Mouse (Mus musculus): Measurements from ENCODE around the gene Cdca5. TPM values are rescaled to one million over a fixed set of nuclear protein-coding genes. Genes with fewer than 3 reads are reported as not detected.
"Not testable (repeated sequence)": the region's sequence is repeated elsewhere in the genome, so short reads cannot be mapped to it uniquely, and the experiment has no call there.

Cdca5 gene
- total RNA-seq, 1 experiment, result 50.7 TPM

GRCm38 (mm10) chr19:6126789-6127580 is 42.2 kb downstream of the Cdca5 start:
- in situ Hi-C loops (cut with MboI; ENCODE audit: low sequenced_read_pairs in 2 of 2, unreplicated experiment in 2 of 2), result loop anchor here (5.0 to 10.0 kb wide), 2 partner anchors 162 to 165 kb away; partner anchors contain the start of gene Pola2 (in 2 of the 2)
- Histone ChIP-seq H3K9me3 (ENCODE audit: control insufficient read depth, insufficient read depth, low read depth, low read length) (no peaks in the 10 kb centered on the region), H3K36me3 (ENCODE audit: control insufficient read depth, insufficient read depth, low read length, poor library complexity, severe bottlenecking) (no peaks in the 10 kb centered on the region), H3K9ac (ENCODE audit: insufficient read depth, low read depth, low read length, poor library complexity, severe bottlenecking) (peak overlapping the region; percentile 61; the same call in 1 of the 2 replicates), H3K4me3 (ENCODE audit: insufficient read depth in 1 of 2, low read depth in 1 of 2, low read length in 2 of 2, poor library complexity in 1 of 2, severe bottlenecking in 1 of 2) (peak overlapping the region; percentile 79 to 89), H3K4me1 (ENCODE audit: control insufficient read depth in 2 of 2, insufficient read depth in 2 of 2, low read length in 2 of 2, poor library complexity in 1 of 2) (peaks cover 0 to 2% of the 10 kb centered on the region in 2 experiments; a peak in 1 of 4 replicates), H3K27ac (ENCODE audit: insufficient read depth, low read depth, low read length, poor library complexity, severe bottlenecking) (peak overlapping the region; percentile 34; the same call in 1 of the 2 replicates)
- no peak for DNase-seq (ENCODE audit: low read depth, low spot score)
- TF ChIP-seq MAFK (IDR thresholded peaks at IDR 0.05; ENCODE audit: insufficient read depth, low read depth, low read length) (no peak), CHD2 (IDR thresholded peaks at IDR 0.05; ENCODE audit: low read depth, low read length) (no peak), ZNF384 (IDR thresholded peaks at IDR 0.05; ENCODE audit: low read depth, low read length) (no peak), ZC3H11A (IDR thresholded peaks at IDR 0.05; ENCODE audit: borderline replicate concordance, low read depth, low read length) (no peak), HCFC1 (IDR thresholded peaks at IDR 0.05; ENCODE audit: borderline replicate concordance, insufficient read depth, low read length) (no peak)

GRCm38 (mm10) chr19:6127760-6128341 is 43.1 kb downstream of the Cdca5 start, which contains the start of gene Snx15:
TSS of gene Snx15 (minus strand) at chr19:6128304.
- in situ Hi-C loops (cut with MboI; ENCODE audit: low sequenced_read_pairs in 2 of 2, unreplicated experiment in 2 of 2), result loop anchor here (5.0 to 10.0 kb wide), 2 partner anchors 163 to 166 kb away; partner anchors contain the start of gene Pola2 (in 2 of the 2)
- Histone ChIP-seq H3K9ac (ENCODE audit: insufficient read depth, low read depth, low read length, poor library complexity, severe bottlenecking) (peak within 1 kb of the TSS; percentile 82), H3K9me3 (ENCODE audit: control insufficient read depth, insufficient read depth, low read depth, low read length) (no peaks in the 10 kb centered on the region), H3K36me3 (ENCODE audit: control insufficient read depth, insufficient read depth, low read length, poor library complexity, severe bottlenecking) (no peaks in the 10 kb centered on the region), H3K4me3 (ENCODE audit: insufficient read depth in 1 of 2, low read depth in 1 of 2, low read length in 2 of 2, poor library complexity in 1 of 2, severe bottlenecking in 1 of 2) (peak within 1 kb of the TSS; percentile 79 to 89), H3K27ac (ENCODE audit: insufficient read depth, low read depth, low read length, poor library complexity, severe bottlenecking) (peak within 1 kb of the TSS; percentile 61; the same call in 1 of the 2 replicates), H3K4me1 (ENCODE audit: control insufficient read depth in 2 of 2, insufficient read depth in 2 of 2, low read length in 2 of 2, poor library complexity in 1 of 2) (no peaks in the 10 kb centered on the region; a peak in 1 of 4 replicates)
- TF ChIP-seq CHD2 (IDR thresholded peaks at IDR 0.05; ENCODE audit: low read depth, low read length), result 0 out of 2 replicates have a peak, but pooled peaks have one; percentile 45
- TF ChIP-seq ZNF384 (IDR thresholded peaks at IDR 0.05; ENCODE audit: low read depth, low read length), result no peak
- no peak for TF ChIP-seq MAFK (IDR thresholded peaks at IDR 0.05; ENCODE audit: insufficient read depth, low read depth, low read length)
- peak; percentile 59; the same call in 1 of the 2 replicates for TF ChIP-seq HCFC1 (IDR thresholded peaks at IDR 0.05; ENCODE audit: borderline replicate concordance, insufficient read depth, low read length)
- peak; percentile 77 for TF ChIP-seq ZC3H11A (IDR thresholded peaks at IDR 0.05; ENCODE audit: borderline replicate concordance, low read depth, low read length)
- DNase-seq (ENCODE audit: low read depth, low spot score), result peak; percentile 96

DNA sequence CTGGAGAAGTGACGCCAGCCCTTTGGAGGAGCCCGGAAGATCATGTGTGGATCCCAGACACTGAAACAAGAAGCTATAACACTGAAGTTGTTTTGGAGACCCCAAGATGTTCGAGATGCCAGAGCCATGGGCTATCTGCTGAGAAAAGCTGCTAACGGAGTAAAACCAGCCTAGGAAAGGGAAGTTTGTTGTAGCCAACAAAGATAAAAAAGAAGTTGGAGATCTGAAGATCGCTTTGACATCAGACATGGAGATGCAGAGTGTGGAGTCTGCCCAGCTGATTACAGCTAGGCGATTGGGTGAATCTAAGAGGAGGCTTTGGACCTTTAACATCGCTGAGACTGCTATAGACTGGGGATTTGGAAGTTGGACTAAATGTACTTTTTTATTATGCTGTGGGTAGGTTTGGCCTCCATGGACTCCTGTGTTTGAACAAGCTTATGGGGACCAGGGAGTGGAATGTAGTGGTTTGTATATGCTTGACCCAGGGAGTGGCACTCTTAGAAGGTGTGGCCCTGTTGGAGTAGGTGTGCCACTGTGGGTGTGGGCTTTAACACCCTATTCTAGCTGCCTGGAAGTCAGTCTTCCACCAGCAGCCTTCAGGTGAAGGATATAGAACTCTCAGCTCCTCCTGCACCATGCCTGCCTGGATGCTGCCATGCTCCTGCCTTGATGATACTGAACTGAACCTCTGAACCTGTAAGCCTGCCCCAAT is 45.8 kb downstream of the Cdca5 start:
- in situ Hi-C loops (cut with MboI; ENCODE audit: low sequenced_read_pairs in 2 of 2, unreplicated experiment in 2 of 2); H3K4me3 ChIP-seq (ENCODE audit: insufficient read depth in 1 of 2, low read depth in 1 of 2, low read length in 2 of 2, poor library complexity in 1 of 2, severe bottlenecking in 1 of 2); H3K36me3 ChIP-seq (ENCODE audit: control insufficient read depth, insufficient read depth, low read length, poor library complexity, severe bottlenecking): not testable (repeated sequence)

DNA sequence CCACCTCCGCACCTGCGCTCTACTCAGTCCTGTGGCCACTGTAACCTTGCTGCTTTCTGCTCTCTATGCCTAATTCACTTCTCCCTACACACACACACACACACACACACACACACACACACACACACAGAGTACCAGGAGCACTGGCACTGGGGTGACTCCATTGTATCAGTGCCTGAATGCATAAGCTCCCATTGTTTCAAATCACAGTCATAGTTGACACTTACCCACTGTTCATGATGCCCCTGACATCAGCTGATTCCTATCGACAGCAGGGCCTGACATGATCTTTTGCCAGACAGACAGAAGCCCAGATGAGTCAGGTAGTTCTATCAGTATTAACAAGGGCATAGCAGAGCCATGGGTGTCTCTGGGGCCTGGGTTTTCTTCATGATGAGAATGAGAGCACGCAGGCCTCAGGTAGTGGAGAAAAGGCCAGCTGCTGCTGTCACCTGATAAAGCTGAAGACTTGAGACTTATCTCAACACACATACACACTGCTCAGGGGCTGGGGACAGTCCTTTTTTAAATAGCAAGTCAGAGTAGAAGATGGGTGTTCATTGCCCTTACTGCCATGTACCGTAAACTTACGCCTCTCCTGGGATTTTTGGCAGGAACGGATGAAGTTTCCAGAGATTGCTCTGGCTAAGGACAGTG is 47.5 kb downstream of the Cdca5 start:
- no peaks in the 10 kb centered on the region for H3K9me3 ChIP-seq (ENCODE audit: control insufficient read depth, insufficient read depth, low read depth, low read length)
- in situ Hi-C loops (cut with MboI; ENCODE audit: low sequenced_read_pairs in 2 of 2, unreplicated experiment in 2 of 2), result no loop called here
- no peak overlapping the region for H3K27ac ChIP-seq (ENCODE audit: insufficient read depth, low read depth, low read length, poor library complexity, severe bottlenecking)
- no peak for DNase-seq (ENCODE audit: low read depth, low spot score)
- H3K36me3 ChIP-seq (ENCODE audit: control insufficient read depth, insufficient read depth, low read length, poor library complexity, severe bottlenecking), result peaks cover 9% of the 10 kb centered on the region; the same call in 1 of the 2 replicates
- no peak for TF ChIP-seq ZC3H11A (IDR thresholded peaks at IDR 0.05; ENCODE audit: borderline replicate concordance, low read depth, low read length)
- TF ChIP-seq HCFC1 (IDR thresholded peaks at IDR 0.05; ENCODE audit: borderline replicate concordance, insufficient read depth, low read length), result no peak
- TF ChIP-seq CHD2 (IDR thresholded peaks at IDR 0.05; ENCODE audit: low read depth, low read length), result no peak
- TF ChIP-seq ZNF384 (IDR thresholded peaks at IDR 0.05; ENCODE audit: low read depth, low read length), result no peak
- no peak for TF ChIP-seq MAFK (IDR thresholded peaks at IDR 0.05; ENCODE audit: insufficient read depth, low read depth, low read length)
- no peak overlapping the region for H3K4me3 ChIP-seq (ENCODE audit: insufficient read depth in 1 of 2, low read depth in 1 of 2, low read length in 2 of 2, poor library complexity in 1 of 2, severe bottlenecking in 1 of 2)
- H3K4me1 ChIP-seq (ENCODE audit: control insufficient read depth in 2 of 2, insufficient read depth in 2 of 2, low read length in 2 of 2, poor library complexity in 1 of 2), result no peaks in the 10 kb centered on the region
- H3K9ac ChIP-seq (ENCODE audit: insufficient read depth, low read depth, low read length, poor library complexity, severe bottlenecking), result no peak overlapping the region

More for the DNA sequence above, 45.8 kb downstream of the Cdca5 start:
- not testable (repeated sequence) for H3K27ac ChIP-seq (ENCODE audit: insufficient read depth, low read depth, low read length, poor library complexity, severe bottlenecking); H3K4me1 ChIP-seq (ENCODE audit: control insufficient read depth in 2 of 2, insufficient read depth in 2 of 2, low read length in 2 of 2, poor library complexity in 1 of 2); H3K9me3 ChIP-seq (ENCODE audit: control insufficient read depth, insufficient read depth, low read depth, low read length); H3K9ac ChIP-seq (ENCODE audit: insufficient read depth, low read depth, low read length, poor library complexity, severe bottlenecking); DNase-seq (ENCODE audit: low read depth, low spot score)

GRCm38 (mm10) chr19:6133197-6133596 is 48.4 kb downstream of the Cdca5 start:
- H3K9ac ChIP-seq (ENCODE audit: insufficient read depth, low read depth, low read length, poor library complexity, severe bottlenecking); H3K4me3 ChIP-seq (ENCODE audit: insufficient read depth in 1 of 2, low read depth in 1 of 2, low read length in 2 of 2, poor library complexity in 1 of 2, severe bottlenecking in 1 of 2); H3K4me1 ChIP-seq (ENCODE audit: control insufficient read depth in 2 of 2, insufficient read depth in 2 of 2, low read length in 2 of 2, poor library complexity in 1 of 2); in situ Hi-C loops (cut with MboI; ENCODE audit: low sequenced_read_pairs in 2 of 2, unreplicated experiment in 2 of 2); DNase-seq (ENCODE audit: low read depth, low spot score); H3K27ac ChIP-seq (ENCODE audit: insufficient read depth, low read depth, low read length, poor library complexity, severe bottlenecking); H3K9me3 ChIP-seq (ENCODE audit: control insufficient read depth, insufficient read depth, low read depth, low read length): not testable (repeated sequence)
- H3K36me3 ChIP-seq (ENCODE audit: control insufficient read depth, insufficient read depth, low read length, poor library complexity, severe bottlenecking), result peaks cover 11% of the 10 kb centered on the region; the same call in 1 of the 2 replicates
